Mouse (Mus musculus) urinary bladder, postnatal 14 days (tissue): ENCODE measurements around the gene Gm17606.

Experiments
- DNase-seq: peaks from one replicate; pipeline ENCODE4 v3.0.0; 2021; ENCODE audit warnings: low spot score

Gene Gm17606

GRCm38 (mm10) chr14:54664477-54665222 lies 23.9 kb downstream of the Gm17606 start:
- no peak for DNase-seq

DNA sequence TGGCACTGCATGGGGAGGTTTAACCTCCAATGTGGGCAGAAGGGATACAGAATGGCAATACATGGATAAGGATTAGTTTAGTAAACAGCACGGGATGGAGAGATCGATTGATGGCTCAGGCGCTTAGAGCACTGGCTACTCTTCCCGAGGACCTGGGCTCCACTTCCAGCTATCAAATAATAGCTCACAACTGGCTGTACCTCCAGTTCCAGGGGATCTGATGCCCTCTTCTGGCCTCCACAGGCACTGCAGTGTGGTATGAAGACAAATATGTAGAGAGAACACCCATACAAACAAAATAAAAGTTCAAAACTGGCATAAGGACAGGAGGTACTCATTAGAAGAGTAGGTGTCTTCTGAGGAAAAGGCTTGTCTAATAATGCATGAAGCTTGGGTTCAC lies 28.6 kb downstream of the Gm17606 start:
- peak; percentile 48 for DNase-seq

DNA sequence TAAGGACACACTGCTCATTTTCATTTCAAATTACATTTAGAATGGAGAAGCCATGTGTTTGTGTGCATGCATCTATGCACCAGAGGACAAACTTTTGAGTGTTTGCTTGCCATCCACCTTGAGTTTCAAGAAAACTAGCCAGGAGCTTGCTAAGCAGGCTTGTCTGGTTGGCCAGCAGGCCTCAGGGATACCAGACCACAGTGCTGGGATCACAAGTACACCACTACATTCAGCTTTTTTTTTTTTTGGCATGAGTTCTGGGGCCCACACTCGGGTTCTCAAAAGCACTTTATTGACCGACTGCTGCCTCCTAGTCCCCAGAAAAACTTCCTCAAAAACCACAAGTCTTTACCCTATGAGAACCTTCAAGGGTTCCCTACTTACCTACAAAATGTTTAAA lies 33.6 kb downstream of the Gm17606 start:
- DNase-seq, result peak; percentile 49

DNA sequence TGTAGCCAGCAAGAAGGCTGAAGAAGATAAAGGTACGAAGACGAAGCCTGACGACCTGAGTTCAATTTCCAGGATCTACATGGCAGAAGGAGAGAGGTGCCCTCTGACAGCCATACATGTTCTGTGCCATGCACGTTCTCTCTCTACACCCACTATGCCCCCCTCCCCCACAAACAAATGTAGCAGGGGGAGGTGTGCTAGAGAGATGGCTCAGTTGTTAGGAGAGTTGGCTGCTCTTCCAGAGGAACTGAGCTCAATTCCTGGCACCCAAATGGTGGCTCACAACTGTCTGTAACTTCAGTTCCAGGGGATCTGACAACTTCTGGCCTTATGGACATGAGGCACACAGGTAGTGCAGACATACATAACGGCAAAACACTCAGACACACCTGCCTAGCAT lies 35.5 kb downstream of the Gm17606 start:
- DNase-seq, result no peak

- DNase-seq, result no peak
Measured at GRCm38 (mm10) chr14:54678657-54679304, 38.0 kb downstream of the Gm17606 start.

GRCm38 (mm10) chr14:54682396-54682795 lies 41.6 kb downstream of the Gm17606 start:
- DNase-seq, result no peak

DNA sequence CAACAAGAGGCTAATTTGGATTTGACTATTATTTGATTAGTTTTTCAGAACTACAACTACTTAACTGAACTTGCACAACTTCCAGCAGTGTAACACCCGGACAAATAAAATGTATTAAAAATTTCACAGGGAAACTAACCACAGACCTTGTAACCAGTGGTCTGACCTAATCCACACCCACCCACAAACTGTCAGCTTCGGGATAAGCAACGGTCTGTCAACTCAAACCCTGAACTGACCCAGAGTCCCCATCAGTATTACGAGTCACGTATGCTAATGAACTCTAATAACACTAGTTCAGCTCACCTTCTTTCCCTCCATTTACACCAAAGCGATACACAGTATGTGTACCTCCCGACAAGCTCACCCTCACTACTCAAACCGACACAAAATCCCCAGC lies 44.7 kb downstream of the Gm17606 start:
- DNase-seq, result no peak

DNA sequence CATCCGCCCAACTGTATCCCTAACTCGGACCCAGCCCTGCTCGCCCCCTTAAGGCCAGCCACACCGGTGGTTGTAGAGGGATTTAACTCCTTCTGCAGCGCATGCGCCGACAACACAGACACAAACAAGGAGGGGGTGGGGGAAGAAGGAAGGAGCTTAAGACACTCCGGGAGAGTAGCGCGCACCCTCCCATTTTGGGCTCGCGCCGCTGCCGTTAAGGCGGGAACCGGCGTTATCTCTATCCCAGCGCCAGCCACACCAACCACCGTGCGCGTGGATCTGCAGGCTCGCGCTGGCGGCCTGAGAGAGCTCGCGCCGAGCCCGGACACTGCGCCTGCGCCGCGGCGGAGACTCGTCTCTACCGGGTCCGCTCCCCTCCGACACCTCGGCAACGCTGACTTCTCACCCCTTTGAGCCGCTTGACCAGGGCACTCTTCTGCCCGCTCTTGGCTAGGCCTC lies 45.3 kb downstream of the Gm17606 start, which contains the start of gene 1700123O20Rik:
1700123O20Rik (plus strand) TSS at position 154 of the 459 bp plus-strand sequence.
- DNase-seq, result peak; percentile 76

DNA sequence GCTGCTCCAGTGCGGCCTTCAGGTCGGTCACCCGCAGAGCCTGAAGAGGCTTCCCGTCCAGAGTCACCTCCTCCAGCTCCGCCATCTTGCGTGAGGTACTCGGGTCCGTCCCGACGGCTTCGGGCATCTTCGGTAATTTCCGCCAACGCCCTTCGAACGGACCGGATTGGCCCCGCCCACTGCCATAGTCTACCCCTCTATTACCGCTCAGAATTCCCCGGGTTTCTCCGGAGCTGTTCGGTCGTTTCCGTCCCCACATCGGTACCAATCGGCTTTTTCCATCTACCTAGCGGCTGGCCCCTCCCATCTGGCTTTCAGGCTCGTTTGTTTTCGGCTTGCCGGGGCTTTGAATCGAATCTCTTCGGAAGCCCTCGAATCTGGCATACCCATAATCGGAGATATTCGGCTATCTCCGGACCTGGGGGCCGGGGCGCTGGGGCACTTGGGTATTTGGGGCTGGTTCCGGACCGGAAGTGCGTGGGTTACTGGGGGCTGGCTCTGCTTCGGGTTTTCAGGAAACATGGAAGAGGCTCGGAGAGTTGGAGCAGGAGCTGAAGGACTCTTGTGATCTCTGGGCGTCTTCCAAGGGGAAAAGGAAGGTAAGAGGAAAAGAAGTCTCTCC lies 45.9 kb downstream of the Gm17606 start, which contains the start of gene Acin1:
Acin1 (minus strand) TSS at position 410 of the 622 bp plus-strand sequence.
- DNase-seq, result peak; percentile 100

GRCm38 (mm10) chr14:54687251-54687650 lies 46.5 kb downstream of the Gm17606 start:
- no peak for DNase-seq

DNA sequence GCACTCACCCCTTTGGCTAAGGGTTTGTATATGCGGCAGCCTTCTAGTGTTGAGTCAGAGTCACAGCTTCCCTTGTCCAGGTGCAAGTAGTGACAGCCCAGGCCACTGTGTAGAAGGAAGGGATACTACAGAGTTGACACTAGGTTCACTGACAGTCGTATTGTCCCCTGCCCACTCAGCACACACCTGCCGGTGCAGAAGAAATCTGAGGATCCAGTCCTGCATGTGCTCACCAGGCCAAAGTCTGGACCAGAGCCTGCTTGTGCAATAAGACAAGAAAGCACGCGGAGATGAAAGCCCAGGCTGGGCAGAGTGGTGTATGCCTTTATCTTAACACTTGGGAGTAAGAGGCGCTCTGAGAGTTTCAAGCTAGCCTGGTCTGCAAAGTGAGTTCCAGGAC lies 54.3 kb downstream of the Gm17606 start:
- no peak for DNase-seq

DNA sequence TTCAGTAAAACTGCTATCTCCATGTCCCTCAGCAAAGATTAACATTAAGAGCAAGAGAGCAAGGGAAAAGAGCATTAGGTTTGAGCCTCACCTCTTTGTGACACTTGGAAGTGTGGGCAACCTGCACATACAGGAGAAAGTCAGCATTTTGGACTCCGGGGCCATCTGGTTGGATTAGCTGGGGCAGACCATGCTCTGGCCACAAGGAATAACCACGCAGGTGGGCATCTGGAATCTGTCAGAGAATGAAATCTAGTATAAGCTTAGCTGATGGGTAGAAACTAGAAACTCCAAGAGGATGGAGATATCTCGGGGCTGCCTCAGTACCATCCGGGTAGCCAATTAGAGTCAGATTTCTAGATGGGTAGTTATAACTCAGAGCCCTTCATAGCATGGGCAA lies 56.0 kb downstream of the Gm17606 start:
- no peak for DNase-seq
